Mouse (Mus musculus) CH12.LX (cell line): ENCODE measurements at regions not wholly inside any gene's neighbourhood (a gene's known extent, or its start where the extent isn't known, plus 50 kb on each side); places are given as distances from the start of the nearest gene placed in this dataset.

Experiments
- DNase-seq: peaks from one replicate; pipeline ENCODE4 v3.0.0-alpha.2; 2013; ENCODE audit errors: extremely low read depth
- H3K27ac ChIP-seq: 2 replicates; pipeline ENCODE4 v1.5.1; 2012; ENCODE audit warnings: low read depth, mild to moderate bottlenecking, control low read depth, moderate library complexity; ENCODE audit not compliant: insufficient read depth
- H3K27me3 ChIP-seq: replicated peaks from 2 replicates; pipeline ENCODE3; 2012; ENCODE audit warnings: inconsistent platforms
- H3K36me3 ChIP-seq, 2 experiments: replicated peaks in 1 of 2; 2 replicates each; pipeline versions ENCODE3 to v1.6.1; 2012; ENCODE audit warnings: inconsistent platforms in 1 of 2, low read length in 1 of 2, mild to moderate bottlenecking in 1 of 2, mixed read lengths in 1 of 2, moderate library complexity in 1 of 2; ENCODE audit not compliant: control insufficient read depth in 1 of 2, insufficient read depth in 1 of 2
- H3K4me1 ChIP-seq, 2 experiments: 2 replicates each; pipeline ENCODE4 v1.6.1; 2012; ENCODE audit warnings: inconsistent platforms in 1 of 2, moderate library complexity in 1 of 2; ENCODE audit not compliant: insufficient read depth in 2 of 2, control insufficient read depth in 1 of 2
- H3K4me2 ChIP-seq: 2 replicates; pipeline ENCODE4 v1.6.1; 2012; ENCODE audit warnings: low read depth, mild to moderate bottlenecking, control low read depth; ENCODE audit not compliant: poor library complexity, insufficient read depth, severe bottlenecking
- H3K4me3 ChIP-seq, 3 experiments: fragments of 150-350 bp in 1 of 3; sonication (generic) in 1 of 3; replicated peaks in 1 of 3; 2 replicates each; pipeline versions ENCODE3 to v1.5.1; 2011 to 2012; ENCODE audit warnings: low read depth in 2 of 3, low read length in 2 of 3, mild to moderate bottlenecking in 2 of 3, moderate library complexity in 2 of 3, control low read depth in 1 of 3, improper control_type of control experiment in 1 of 3, inconsistent platforms in 1 of 3, mixed read lengths in 1 of 3; ENCODE audit not compliant: poor library complexity in 1 of 3
- H3K79me2 ChIP-seq: replicated peaks from 2 replicates; pipeline ENCODE4 v1.6.1; 2012; ENCODE audit warnings: mild to moderate bottlenecking, moderate library complexity; ENCODE audit not compliant: control insufficient read depth, poor library complexity, insufficient read depth, severe bottlenecking; ENCODE audit errors: extremely low read depth
- H3K9ac ChIP-seq: 2 replicates; pipeline ENCODE4 v1.6.1; 2012; ENCODE audit warnings: low read depth, mild to moderate bottlenecking, control low read depth, moderate library complexity; ENCODE audit not compliant: insufficient read depth
- H3K9me3 ChIP-seq: replicated peaks from 2 replicates; pipeline ENCODE3; 2012; ENCODE audit warnings: low read length, inconsistent platforms, mixed read lengths
- BHLHE40 ChIP-seq: IDR thresholded peaks from 2 replicates; pipeline ENCODE4 v1.6.1; 2011; ENCODE audit warnings: mild to moderate bottlenecking, low read depth, low read length, improper control_type of control experiment
- CHD2 ChIP-seq: IDR thresholded peaks from 2 replicates; pipeline ENCODE4 v1.6.1; 2011; ENCODE audit warnings: low read length, improper control_type of control experiment
- CTCF ChIP-seq, 2 experiments: IDR thresholded peaks in 1 of 2; conservative IDR thresholded peaks in 1 of 2; 2 replicates each; pipeline ENCODE4 v1.5.1; 2011 to 2012; ENCODE audit warnings: low read depth in 2 of 2, low read length in 2 of 2, improper control_type of control experiment in 1 of 2, inconsistent platforms in 1 of 2, mild to moderate bottlenecking in 1 of 2, moderate library complexity in 1 of 2
- E2F4 ChIP-seq: IDR thresholded peaks from 2 replicates; pipeline ENCODE4 v1.6.1; 2011; ENCODE audit warnings: low read depth, low read length, improper control_type of control experiment; ENCODE audit not compliant: insufficient replicate concordance
- ELF1 ChIP-seq: IDR thresholded peaks from 2 replicates; pipeline ENCODE4 v1.6.1; 2014; ENCODE audit warnings: low read depth, mild to moderate bottlenecking, inconsistent platforms, low read length, improper control_type of control experiment
- HCFC1 ChIP-seq: IDR thresholded peaks from 2 replicates; pipeline ENCODE4 v1.6.1; 2012; ENCODE audit warnings: low read depth, mild to moderate bottlenecking, inconsistent platforms, low read length, improper control_type of control experiment
- IRF4 ChIP-seq: IDR thresholded peaks from 2 replicates; pipeline ENCODE4 v1.6.1; 2014; ENCODE audit warnings: low read depth, mild to moderate bottlenecking, inconsistent platforms, low read length, improper control_type of control experiment
- JUN ChIP-seq: IDR thresholded peaks from 2 replicates; pipeline ENCODE4 v1.6.1; 2011; ENCODE audit warnings: low read depth, mild to moderate bottlenecking, low read length, improper control_type of control experiment, moderate library complexity; ENCODE audit not compliant: insufficient read depth
- JUND ChIP-seq: conservative IDR thresholded peaks from 2 replicates; pipeline ENCODE4 v1.6.1; 2011; ENCODE audit warnings: low read depth, low read length, improper control_type of control experiment
- MAZ ChIP-seq: IDR thresholded peaks from 2 replicates; pipeline ENCODE4 v1.6.1; 2012; ENCODE audit warnings: low read depth, mild to moderate bottlenecking, inconsistent platforms, low read length, improper control_type of control experiment, moderate library complexity
- MEF2A ChIP-seq: IDR thresholded peaks from 2 replicates; pipeline ENCODE4 v1.6.1; 2014; ENCODE audit warnings: low read depth, mild to moderate bottlenecking, inconsistent platforms, low read length, improper control_type of control experiment, borderline replicate concordance
- NELFE ChIP-seq: IDR thresholded peaks from 2 replicates; pipeline ENCODE4 v1.6.1; 2011; ENCODE audit warnings: low read depth, low read length, improper control_type of control experiment
- NRF1 ChIP-seq: IDR thresholded peaks from 2 replicates; pipeline ENCODE4 v1.6.1; 2014; ENCODE audit warnings: low read depth, mild to moderate bottlenecking, inconsistent platforms, low read length, improper control_type of control experiment, moderate library complexity
- POLR2A ChIP-seq: IDR thresholded peaks from 2 replicates; pipeline ENCODE4 v1.6.1; 2011; ENCODE audit warnings: low read depth, mild to moderate bottlenecking, improper control_type of control experiment, low read length
- POLR2AphosphoS2 ChIP-seq: IDR thresholded peaks from 2 replicates; pipeline ENCODE4 v1.6.1; 2011; ENCODE audit warnings: low read depth, low read length, improper control_type of control experiment
- RAD21 ChIP-seq: IDR thresholded peaks from 2 replicates; pipeline ENCODE4 v1.6.1; 2011; ENCODE audit warnings: low read depth, mild to moderate bottlenecking, low read length, improper control_type of control experiment, moderate library complexity
- RCOR1 ChIP-seq: conservative IDR thresholded peaks from 2 replicates; pipeline ENCODE4 v1.6.1; 2012; ENCODE audit warnings: low read depth, mild to moderate bottlenecking, inconsistent platforms, low read length, improper control_type of control experiment
- SIN3A ChIP-seq: IDR thresholded peaks from 2 replicates; pipeline ENCODE4 v1.6.1; 2012; ENCODE audit warnings: low read length, improper control_type of control experiment, inconsistent platforms
- SMC3 ChIP-seq: IDR thresholded peaks from 2 replicates; pipeline ENCODE4 v1.6.1; 2011; ENCODE audit warnings: low read depth, low read length, improper control_type of control experiment
- TCF12 ChIP-seq: IDR thresholded peaks from 2 replicates; pipeline ENCODE4 v1.6.1; 2014; ENCODE audit warnings: low read depth, mild to moderate bottlenecking, inconsistent platforms, low read length, improper control_type of control experiment
- UBTF ChIP-seq: IDR thresholded peaks from 2 replicates; pipeline ENCODE4 v1.6.1; 2012; ENCODE audit warnings: low read depth, mild to moderate bottlenecking, inconsistent platforms, low read length, improper control_type of control experiment, moderate library complexity
- USF1 ChIP-seq: IDR thresholded peaks from 2 replicates; pipeline ENCODE4 v1.6.1; 2014; ENCODE audit warnings: low read depth, mild to moderate bottlenecking, inconsistent platforms, low read length, improper control_type of control experiment
- USF2 ChIP-seq: conservative IDR thresholded peaks from 2 replicates; pipeline ENCODE4 v1.6.1; 2011; ENCODE audit warnings: low read depth, low read length, improper control_type of control experiment
- ZC3H11A ChIP-seq: IDR thresholded peaks from 2 replicates; pipeline ENCODE4 v1.6.1; 2012; ENCODE audit warnings: low read depth, mild to moderate bottlenecking, inconsistent platforms, low read length, improper control_type of control experiment
- ZKSCAN1 ChIP-seq: IDR thresholded peaks from 2 replicates; pipeline ENCODE4 v1.6.1; 2012; ENCODE audit warnings: low read depth, inconsistent platforms, low read length, improper control_type of control experiment, borderline replicate concordance
- ZMIZ1 ChIP-seq: IDR thresholded peaks from 2 replicates; pipeline ENCODE4 v1.6.1; 2012; ENCODE audit warnings: low read depth, mild to moderate bottlenecking, inconsistent platforms, low read length, improper control_type of control experiment
- dilution Hi-C: fragments of 300-500 bp; cut with MboI; formaldehyde crosslinking; loops from 2 replicates; pipeline ENCODE4 v1.14.3; 2020; ENCODE audit warnings: low sequenced_read_pairs; ENCODE audit not compliant: extremely low pct_unique_long_range_greater_than_20kb, extremely low pct_ligation_motif_present
- in situ Hi-C: fragments of 300-500 bp; cut with MboI; formaldehyde crosslinking; loops from 3 replicates; pipeline ENCODE4 v1.14.3; 2019; ENCODE audit warnings: low sequenced_read_pairs, low pct_ligation_motif_present, low pct_unique_long_range_greater_than_20kb, mixed read lengths

- H3K27me3 ChIP-seq, result no peaks in the 10 kb centered on the region
- no peak for DNase-seq
- H3K4me3 ChIP-seq, result no peak overlapping the region
- no peaks in the 10 kb centered on the region for H3K36me3 ChIP-seq
- no peak overlapping the region for H3K9ac ChIP-seq
- TF ChIP-seq MEF2A (no peak), RAD21 (no peak), SIN3A (no peak), HCFC1 (no peak), CHD2 (no peak), E2F4 (no peak), USF2 (no peak), NELFE (no peak), JUN (no peak), ZC3H11A (no peak), ZMIZ1 (no peak), IRF4 (no peak), RCOR1 (no peak), BHLHE40 (no peak), TCF12 (no peak), POLR2AphosphoS2 (no peak), CTCF (conservative IDR thresholded peaks at IDR 0.05 in 1 of 2, IDR thresholded peaks at IDR 0.05 in 1 of 2; ENCODE audit: low read depth in 2 of 2, low read length in 2 of 2) (no peak)
- TF ChIP-seq, all 38 proteins: peak for 0
- dilution Hi-C loops, result no loop called here
- no peak overlapping the region for H3K27ac ChIP-seq
- no peak overlapping the region for H3K4me2 ChIP-seq
- peaks cover 5 to 12% of the 10 kb centered on the region in 2 experiments; a peak in 3 of 4 replicates for H3K4me1 ChIP-seq
- H3K9me3 ChIP-seq, result no peaks in the 10 kb centered on the region
- H3K79me2 ChIP-seq, result no peaks in the 10 kb centered on the region
- in situ Hi-C loops, result loop anchor here (25.0 kb wide), 1 partner anchor 122 kb away; the partner anchor contains the start of gene Zfand5
Measured at GRCm38 (mm10) chr19:21140456-21140855, 131.6 kb upstream of the Zfand5 start.

- Histone ChIP-seq H3K79me2 (no peaks in the 10 kb centered on the region), H3K9ac (no peak overlapping the region), H3K4me1 (peaks cover 1 to 2% of the 10 kb centered on the region in 2 experiments; a peak in 3 of 4 replicates), H3K27me3 (no peaks in the 10 kb centered on the region), H3K4me3 (no peak overlapping the region), H3K36me3 (no peaks in the 10 kb centered on the region), H3K27ac (no peak overlapping the region), H3K4me2 (no peak overlapping the region), H3K9me3 (no peaks in the 10 kb centered on the region)
- TF ChIP-seq USF2 (no peak), POLR2A (no peak), SMC3 (no peak), MAZ (no peak), UBTF (no peak), ZKSCAN1 (no peak), ZC3H11A (no peak), CTCF (conservative IDR thresholded peaks at IDR 0.05 in 1 of 2, IDR thresholded peaks at IDR 0.05 in 1 of 2; ENCODE audit: low read depth in 2 of 2, low read length in 2 of 2) (no peak), HCFC1 (no peak), POLR2AphosphoS2 (no peak), JUND (no peak), USF1 (no peak), CHD2 (no peak), NRF1 (no peak), ZMIZ1 (no peak), ELF1 (no peak)
- in situ Hi-C loops (loop anchor here (25.0 kb wide), 1 partner anchor 123 kb away; the partner anchor contains the start of gene Zfand5), dilution Hi-C loops (no loop called here)
- no peak for DNase-seq
Measured at GRCm38 (mm10) chr19:21138998-21139495, 133.0 kb upstream of the Zfand5 start.
